Mouse (Mus musculus) limb, embryonic 14.5 days (tissue): ENCODE results near the gene Grhpr. TPM values are rescaled to one million over a fixed set of nuclear protein-coding genes. Genes with fewer than 3 reads are reported as not detected.
"Not testable (repeated sequence)": the region's sequence is repeated elsewhere in the genome, so short reads cannot be mapped to it uniquely, and the experiment has no call there.

Experiments
- ATAC-seq: fragments of 200-750 bp; cut with Nextera tagmentation; 2 replicates; pipeline ENCODE4 v1.8.0; 2017; ENCODE audit warnings: low read depth, moderate number of reproducible peaks, moderate TSS enrichment; ENCODE audit not compliant: low FRiP score
- DNase-seq: peaks from one replicate; pipeline ENCODE4 v3.0.0-alpha.2; 2015; ENCODE audit warnings: low spot score
- H3K27ac ChIP-seq: fragments of 300-500 bp; sonication (generic); replicated peaks from 2 replicates; pipeline ENCODE4 v1.5.1; 2014; ENCODE audit warnings: low read depth, mild to moderate bottlenecking, low read length, moderate library complexity, mixed read lengths
- H3K27me3 ChIP-seq: fragments of 300-500 bp; sonication (generic); 2 replicates; pipeline ENCODE4 v1.6.1; 2014; ENCODE audit warnings: low read length, mixed read lengths; ENCODE audit not compliant: control insufficient read depth, insufficient read depth
- H3K36me3 ChIP-seq: fragments of 300-500 bp; sonication (generic); 2 replicates; pipeline ENCODE4 v1.6.1; 2014; ENCODE audit warnings: mild to moderate bottlenecking, low read length, moderate library complexity, mixed read lengths; ENCODE audit not compliant: control insufficient read depth, insufficient read depth
- H3K4me1 ChIP-seq: fragments of 300-500 bp; sonication (generic); 2 replicates; pipeline ENCODE4 v1.6.1; 2014; ENCODE audit warnings: antibody characterized with exemption, low read length, mixed read lengths; ENCODE audit not compliant: control insufficient read depth, insufficient read depth
- H3K4me2 ChIP-seq: fragments of 300-500 bp; sonication (generic); replicated peaks from 2 replicates; pipeline ENCODE4 v1.6.1; 2014; ENCODE audit warnings: low read depth, mild to moderate bottlenecking, low read length, moderate library complexity; ENCODE audit not compliant: severe bottlenecking
- H3K4me3 ChIP-seq: fragments of 300-500 bp; sonication (generic); replicated peaks from 2 replicates; pipeline ENCODE4 v1.5.1; 2014; ENCODE audit warnings: low read length
- H3K9ac ChIP-seq: fragments of 300-500 bp; sonication (generic); 2 replicates; pipeline ENCODE4 v1.6.1; 2014; ENCODE audit warnings: mild to moderate bottlenecking, low read depth, low read length, moderate library complexity; ENCODE audit not compliant: severe bottlenecking
- H3K9me3 ChIP-seq: fragments of 300-500 bp; sonication (generic); 2 replicates; pipeline ENCODE4 v1.6.1; 2016; ENCODE audit warnings: low read length; ENCODE audit not compliant: control insufficient read depth
- POLR2A ChIP-seq: fragments of 200-500 bp; IDR thresholded peaks from 2 replicates; pipeline ENCODE4 v1.8.0; 2012; ENCODE audit warnings: inconsistent platforms, mild to moderate bottlenecking, moderate library complexity, borderline replicate concordance; ENCODE audit not compliant: insufficient read depth, insufficient read length; ENCODE audit errors: extremely low read depth
- WGBS: fragments of 180-500 bp; shearing (Covaris S2); extraction: QIAGEN DNeasy Blood & Tissue Kit; methylation state at CpG from one replicate; pipeline ENCODE4 v1.1.7; 2014; 5-methylcytosine and 5-hydroxymethylcytosine counted together
- polyA plus RNA-seq, 2 experiments: library from polyadenylated mRNA; depleted of rRNA in 1 of 2; stranded (reverse) in 1 of 2; unstranded in 1 of 2; fragments of >200 nt; fragmentation: Nextera tagmentation in 1 of 2; extraction: Ambion mirVana in 1 of 2; gene quantifications; 2 replicates each; pipeline versions ENCODE4 v1.2.1 to v1.2.3; 2012 to 2014

Gene Grhpr
- polyA plus RNA-seq, 2 experiments, result 42.1 to 49.3 TPM

GRCm38 (mm10) chr4:44981974-44982287 lies 736 bp downstream of the Grhpr start:
- H3K4me2 ChIP-seq, result peak overlapping the region; percentile 87
- 21% methylated on average over 5 of the region's 5 CpGs for WGBS

GRCm38 (mm10) chr4:44982440-44983130 lies 1.4 kb downstream of the Grhpr start:
- DNase-seq (no peak), ATAC-seq (no peak)
- H3K4me1 ChIP-seq, result peaks cover 12% of the 10 kb centered on the region
- TF ChIP-seq POLR2A, result no peak
- H3K27ac ChIP-seq, result no peak overlapping the region
- H3K4me2 ChIP-seq, result peak overlapping the region; percentile 87
- H3K36me3 ChIP-seq, result peaks cover 25% of the 10 kb centered on the region
- no peaks in the 10 kb centered on the region for H3K9me3 ChIP-seq
- H3K4me3 ChIP-seq, result peak overlapping the region; percentile 78; the same call in 1 of the 2 replicates
- 69% methylated on average over 11 of the region's 11 CpGs for WGBS
- H3K9ac ChIP-seq, result peak overlapping the region; percentile 85
- H3K27me3 ChIP-seq, result no peaks in the 10 kb centered on the region

More at GRCm38 (mm10) chr4:44981974-44982287, 736 bp downstream of the Grhpr start:
- peaks cover 12% of the 10 kb centered on the region for H3K4me1 ChIP-seq
- peak overlapping the region; percentile 78 for H3K4me3 ChIP-seq
- ATAC-seq (no peak), DNase-seq (no peak)
- peak overlapping the region; percentile 85 for H3K9ac ChIP-seq
- peaks cover 19% of the 10 kb centered on the region for H3K36me3 ChIP-seq
- H3K27ac ChIP-seq, result peak overlapping the region; percentile 82; the same call in 1 of the 2 replicates
- no peak for TF ChIP-seq POLR2A
- no peaks in the 10 kb centered on the region for H3K9me3 ChIP-seq
- H3K27me3 ChIP-seq, result no peaks in the 10 kb centered on the region

- no peak for ATAC-seq
- H3K4me1 ChIP-seq, result peaks cover 12% of the 10 kb centered on the region
- WGBS, result 83% methylated on average over 10 of the region's 10 CpGs
Measured at GRCm38 (mm10) chr4:44983131-44983740, 2.0 kb downstream of the Grhpr start.

GRCm38 (mm10) chr4:44990560-44990959 lies 9.4 kb downstream of the Grhpr start:
- ATAC-seq (no peak), DNase-seq (no peak)
- Histone ChIP-seq H3K9me3 (no peaks in the 10 kb centered on the region), H3K9ac (no peak overlapping the region), H3K4me3 (no peak overlapping the region), H3K27me3 (no peaks in the 10 kb centered on the region), H3K36me3 (peaks cover 70% of the 10 kb centered on the region), H3K27ac (no peak overlapping the region), H3K4me1 (no peaks in the 10 kb centered on the region), H3K4me2 (no peak overlapping the region)
- WGBS, result 88% methylated on average over 5 of the region's 5 CpGs
- no peak for TF ChIP-seq POLR2A

More at GRCm38 (mm10) chr4:44983131-44983740, 2.0 kb downstream of the Grhpr start:
- no peak for TF ChIP-seq POLR2A
- H3K27me3 ChIP-seq, result no peaks in the 10 kb centered on the region
- H3K4me3 ChIP-seq, result no peak overlapping the region
- no peak overlapping the region; the same call in 1 of the 2 replicates for H3K4me2 ChIP-seq
- DNase-seq, result no peak
- no peak overlapping the region for H3K27ac ChIP-seq
- H3K9me3 ChIP-seq, result no peaks in the 10 kb centered on the region
- no peak overlapping the region for H3K9ac ChIP-seq
- H3K36me3 ChIP-seq, result peaks cover 32% of the 10 kb centered on the region

GRCm38 (mm10) chr4:44992330-44992729 lies 11.1 kb downstream of the Grhpr start:
- not testable (repeated sequence) for H3K27ac ChIP-seq, DNase-seq, ATAC-seq, H3K9ac ChIP-seq, H3K4me2 ChIP-seq, H3K27me3 ChIP-seq, H3K4me3 ChIP-seq, H3K4me1 ChIP-seq, H3K9me3 ChIP-seq
- peaks cover 59% of the 10 kb centered on the region for H3K36me3 ChIP-seq
- WGBS, result 94% methylated on average over 11 of the region's 11 CpGs

- H3K4me3 ChIP-seq, H3K9me3 ChIP-seq, H3K27ac ChIP-seq, DNase-seq, H3K4me2 ChIP-seq, H3K9ac ChIP-seq, H3K27me3 ChIP-seq, H3K4me1 ChIP-seq, ATAC-seq: not testable (repeated sequence)
- 82% methylated on average over 13 of the region's 14 CpGs for WGBS
- peaks cover 51% of the 10 kb centered on the region for H3K36me3 ChIP-seq
Measured at GRCm38 (mm10) chr4:44993179-44993578, 12.0 kb downstream of the Grhpr start.
